Comparison of ENCODE assay signal across 9 mouse cellular contexts in genomic region chr5:27995186-27995585, GRCm38 (mm10).
DNase-seq lines count a peak whose midpoint lies in the region; TF ChIP-seq lines count a peak whose summit lies in the region.
"Had no signal": no experiment of that assay in that cellular context is flagged by ENCODE, and none has a peak within 500 bp of the region (broad histone marks: within the 10 kb centered on the region; RNA-seq: fewer than 3 reads in every experiment).

No protein-coding gene starts in this region.

- no peak overlapping the region for H3K4me3 ChIP-seq in lung, adult 2 months (replicated peaks; ENCODE audit: extremely low read depth, low read depth, low read length)
- H3K4me3 ChIP-seq: hindbrain, embryonic 15.5 days had no signal

- TF ChIP-seq POLR2A in lung, adult 2 months (IDR thresholded peaks at IDR 0.05; ENCODE audit: borderline replicate concordance, extremely low read depth, low read depth, low read length) = no peak

- peak; percentile 24 to 56 for DNase-seq in CD8-positive naive resting alpha-beta T cell, adult 2 months (ENCODE audit: low read depth in 2 of 2, low spot score in 2 of 2)
- DNase-seq in ZHBTc4 (ENCODE audit: low read depth, low spot score) = peak; percentile 69
- DNase-seq in cerebellum, postnatal 4 days (ENCODE audit: low spot score in 2 of 2) = peak; percentile 60 to 82
- DNase-seq in gastrocnemius, postnatal 10 days = peak; percentile 77
- DNase-seq in kidney, postnatal 14 days = peak; percentile 66
- DNase-seq in lung, adult 2 months = peak; percentile 79
- DNase-seq in retina, postnatal 7 days (ENCODE audit: low read depth, low spot score) = peak; percentile 33
- DNase-seq in urinary bladder, postnatal 14 days (ENCODE audit: low spot score) = peak; percentile 66

- TF ChIP-seq CTCF in lung, adult 2 months (IDR thresholded peaks at IDR 0.05; ENCODE audit: insufficient read depth, low read length) = peak; percentile 94

- H3K4me1 ChIP-seq in lung, adult 2 months (ENCODE audit: control insufficient read depth, insufficient read depth, low read length) = no peaks in the 10 kb centered on the region
- H3K4me1 ChIP-seq: hindbrain, embryonic 15.5 days had no signal

- 0% methylated on average over 2 of the region's 2 CpGs for WGBS in lung, adult 2 months
